Mouse (Mus musculus) testis, adult 2 months (tissue): ENCODE data around the gene Mycbpap.

ENCODE experiments used
- CTCF ChIP-seq: fragments of 200-500 bp; IDR thresholded peaks from 2 replicates; pipeline ENCODE4 v1.5.1; 2012; ENCODE audit warnings: low read depth, mild to moderate bottlenecking, inconsistent platforms, low read length, moderate library complexity; ENCODE audit not compliant: control insufficient read depth, insufficient read depth, insufficient replicate concordance
- POLR2A ChIP-seq: fragments of 200-500 bp; IDR thresholded peaks from 2 replicates; pipeline ENCODE4 v1.6.1; 2012; ENCODE audit warnings: low read depth, mild to moderate bottlenecking, inconsistent platforms, low read length, moderate library complexity; ENCODE audit not compliant: control insufficient read depth

DNA sequence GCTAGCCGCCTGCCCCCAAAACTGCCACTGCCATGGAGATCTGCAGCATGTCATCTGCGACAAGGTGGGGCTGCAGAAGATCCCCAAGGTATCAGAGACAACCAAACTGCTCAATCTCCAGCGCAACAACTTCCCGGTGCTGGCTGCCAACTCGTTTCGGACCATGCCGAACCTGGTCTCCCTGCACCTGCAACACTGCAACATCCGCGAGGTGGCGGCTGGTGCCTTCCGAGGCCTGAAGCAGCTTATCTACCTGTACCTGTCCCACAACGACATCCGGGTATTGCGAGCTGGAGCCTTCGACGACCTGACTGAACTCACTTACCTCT lies 43.6 kb upstream of the Mycbpap start:
- no peak for TF ChIP-seq CTCF
- TF ChIP-seq POLR2A = no peak
